39 mouse cellular contexts compared by ENCODE assay signal in genomic region chr2:152493151-152493550, GRCm38 (mm10). TPM values are rescaled to one million over a fixed set of nuclear protein-coding genes. Genes with fewer than 3 reads are reported as not detected.
DNase-seq lines count a peak whose midpoint lies in the region; ATAC-seq and TF ChIP-seq lines count a peak whose summit lies in the region.
"Had no signal": no experiment of that assay in that cellular context is flagged by ENCODE, and none has a peak within 500 bp of the region (broad histone marks: within the 10 kb centered on the region; RNA-seq: fewer than 3 reads in every experiment).

No protein-coding gene starts in this region.

- TF ChIP-seq EP300 in ES-Bruce4 (IDR thresholded peaks at IDR 0.05; ENCODE audit: insufficient read depth, low read depth, low read length), result no peak

- no peak overlapping the region for H3K4me3 ChIP-seq in lung, embryonic 14.5 days (ENCODE audit: low read depth, low read length)
- H3K4me3 ChIP-seq in ES-Bruce4 (ENCODE audit: low read depth, low read length), result no peak overlapping the region
- no peak overlapping the region for H3K4me3 ChIP-seq in forebrain, embryonic 11.5 days (ENCODE audit: low read depth, low read length)
- H3K4me3 ChIP-seq: forebrain, embryonic 13.5 days; heart, adult 2 months; heart, embryonic 12.5 days; kidney, embryonic 15.5 days; layer of hippocampus, adult 2 months; left cerebral cortex, adult 2 months; limb, embryonic 12.5 days; megakaryocyte, embryonic 14.5 days; midbrain, embryonic 12.5 days; stomach, embryonic 15.5 days had no signal

- WGBS in lung, embryonic 14.5 days, result 72% methylated on average over 6 of the region's 6 CpGs
- WGBS in forebrain, embryonic 11.5 days, result 78% methylated on average over 6 of the region's 6 CpGs

- TF ChIP-seq POLR2A in ES-Bruce4 (IDR thresholded peaks at IDR 0.05; ENCODE audit: insufficient read depth, low read length), result no peak

- H3K27me3 ChIP-seq in lung, embryonic 14.5 days (ENCODE audit: insufficient read depth, low read length), result no peaks in the 10 kb centered on the region
- no peaks in the 10 kb centered on the region for H3K27me3 ChIP-seq in ES-Bruce4 (ENCODE audit: control insufficient read depth, insufficient read depth, low read length, poor library complexity, severe bottlenecking)
- H3K27me3 ChIP-seq in Patski, result no peaks in the 10 kb centered on the region
- H3K27me3 ChIP-seq in forebrain, embryonic 11.5 days (ENCODE audit: control insufficient read depth, insufficient read depth, low read length), result no peaks in the 10 kb centered on the region
- H3K27me3 ChIP-seq: forebrain, embryonic 13.5 days; heart, embryonic 12.5 days; kidney, embryonic 15.5 days; limb, embryonic 12.5 days; midbrain, embryonic 12.5 days; stomach, embryonic 15.5 days had no signal

- no peaks in the 10 kb centered on the region for H3K4me1 ChIP-seq in lung, embryonic 14.5 days (ENCODE audit: insufficient read depth)
- no peaks in the 10 kb centered on the region for H3K4me1 ChIP-seq in ES-Bruce4 (ENCODE audit: control insufficient read depth, insufficient read depth, low read length)
- no peaks in the 10 kb centered on the region for H3K4me1 ChIP-seq in forebrain, embryonic 11.5 days (replicated peaks; ENCODE audit: control insufficient read depth, insufficient read depth, low read length)
- H3K4me1 ChIP-seq: forebrain, embryonic 13.5 days; heart, embryonic 12.5 days; kidney, embryonic 15.5 days; limb, embryonic 12.5 days; midbrain, embryonic 12.5 days; stomach, embryonic 15.5 days had no signal

- no peak for DNase-seq in lung, embryonic 14.5 days
- DNase-seq in lung, postnatal 14 days, result no peak
- no peak for DNase-seq in Patski (ENCODE audit: low read depth, low spot score)
- no peak for DNase-seq in thymus, postnatal 14 days
- no peak for DNase-seq in heart, adult 18-20 months
- DNase-seq in forebrain, embryonic 11.5 days (ENCODE audit: low spot score), result no peak
- DNase-seq: adrenal gland, postnatal 36 days; cerebellum, adult 18-20 months; cerebellum, postnatal 14 days; gastrocnemius, postnatal 25 days; heart, adult 2 months; heart, postnatal 4 days; kidney, adult 11 months; kidney, postnatal 36 days; liver, postnatal 0 days; thymus, postnatal 25 days had no signal

- no peak overlapping the region for H3K27ac ChIP-seq in lung, embryonic 14.5 days (ENCODE audit: low read depth)
- H3K27ac ChIP-seq in ES-Bruce4 (ENCODE audit: insufficient read depth, low read length), result no peak overlapping the region
- no peak overlapping the region for H3K27ac ChIP-seq in forebrain, embryonic 11.5 days (ENCODE audit: low read depth, low read length)
- H3K27ac ChIP-seq: forebrain, embryonic 13.5 days; heart, adult 2 months; hindbrain, embryonic 14.5 days; kidney, embryonic 15.5 days; layer of hippocampus, adult 2 months; left cerebral cortex, adult 2 months; limb, embryonic 12.5 days; midbrain, embryonic 12.5 days; stomach, embryonic 15.5 days had no signal

- in situ Hi-C loops in Patski (cut with MboI; ENCODE audit: low pct_unique_long_range_greater_than_20kb), result no loop called here

- H3K36me3 ChIP-seq in lung, embryonic 14.5 days (ENCODE audit: insufficient read depth), result no peaks in the 10 kb centered on the region
- no peaks in the 10 kb centered on the region for H3K36me3 ChIP-seq in ES-Bruce4 (ENCODE audit: control insufficient read depth, insufficient read depth, low read length, poor library complexity, severe bottlenecking)
- H3K36me3 ChIP-seq in forebrain, embryonic 11.5 days (ENCODE audit: control insufficient read depth, insufficient read depth, low read length), result no peaks in the 10 kb centered on the region
- H3K36me3 ChIP-seq: heart, embryonic 12.5 days; kidney, embryonic 15.5 days; limb, embryonic 12.5 days; midbrain, embryonic 12.5 days; stomach, embryonic 15.5 days had no signal

- CTCF ChIA-PET in Patski (lab: Charles Lee), result interaction anchor here (1.1 kb wide), 1 partner anchor 41 kb away, joined by 4 read pairs; no protein-coding TSS in a partner anchor

- POLR2A ChIA-PET in Patski (lab: Charles Lee), result no interaction called here

- no peak overlapping the region for H3K9ac ChIP-seq in lung, embryonic 14.5 days
- H3K9ac ChIP-seq in ES-Bruce4 (ENCODE audit: low read depth, poor library complexity, severe bottlenecking), result no peak overlapping the region
- no peak overlapping the region for H3K9ac ChIP-seq in forebrain, embryonic 11.5 days (ENCODE audit: low read length)
- H3K9ac ChIP-seq: forebrain, embryonic 13.5 days; heart, embryonic 12.5 days; hindbrain, embryonic 14.5 days; kidney, embryonic 15.5 days; limb, embryonic 12.5 days; liver, postnatal 0 days; midbrain, embryonic 12.5 days; stomach, embryonic 15.5 days had no signal

- no peak for ATAC-seq in lung, embryonic 14.5 days (ENCODE audit: insufficient read depth)
- no peak for ATAC-seq in Patski
- no peak for ATAC-seq in forebrain, embryonic 11.5 days (replicated peaks; ENCODE audit: low FRiP score)
- ATAC-seq: forebrain, embryonic 13.5 days; inflammation-experienced regulatory T-cells, adult 6 months; liver, postnatal 0 days had no signal

- H3K9me3 ChIP-seq in lung, embryonic 14.5 days (ENCODE audit: low read depth, low read length), result no peaks in the 10 kb centered on the region
- no peaks in the 10 kb centered on the region for H3K9me3 ChIP-seq in ES-Bruce4 (replicated peaks; ENCODE audit: control insufficient read depth, insufficient read depth, low read length, poor library complexity, severe bottlenecking)
- no peaks in the 10 kb centered on the region for H3K9me3 ChIP-seq in forebrain, embryonic 11.5 days (ENCODE audit: control insufficient read depth, low read length)
- H3K9me3 ChIP-seq: forebrain, embryonic 13.5 days; heart, embryonic 12.5 days; kidney, embryonic 15.5 days; limb, embryonic 12.5 days; midbrain, embryonic 12.5 days; stomach, embryonic 15.5 days had no signal

- TF ChIP-seq CTCF in lung, embryonic 14.5 days (IDR thresholded peaks at IDR 0.05; ENCODE audit: low read depth), result 0 out of 2 replicates have a peak, but pooled peaks have one; percentile 22
- TF ChIP-seq CTCF in ES-Bruce4 (IDR thresholded peaks at IDR 0.05; ENCODE audit: low read depth, low read length) (peak; percentile 36), Patski (IDR thresholded peaks at IDR 0.05) (peak; percentile 37)

- H3K4me2 ChIP-seq in lung, embryonic 14.5 days, result no peak overlapping the region
- H3K4me2 ChIP-seq in forebrain, embryonic 11.5 days (ENCODE audit: low read depth, low read length, severe bottlenecking), result no peak overlapping the region
- H3K4me2 ChIP-seq: forebrain, embryonic 13.5 days; heart, embryonic 12.5 days; hindbrain, embryonic 14.5 days; kidney, embryonic 15.5 days; limb, embryonic 12.5 days; liver, embryonic 11.5 days; midbrain, embryonic 12.5 days; stomach, embryonic 15.5 days had no signal

RNA-seq across cellular contexts. Expression of gene Defb22, which starts 3.2 kb away (rescaled TPM):
- not detected in 2 replicates for polyA plus RNA-seq in lung, embryonic 14.5 days (2014; fragmentation: Nextera tagmentation; extraction: Ambion mirVana)
- not detected in 2 replicates for polyA plus RNA-seq in ES-Bruce4 (2011; ENCODE audit: insufficient read depth, insufficient read length, low read depth, missing spikeins)
- polyA plus RNA-seq in Patski (2021), result not detected
- total RNA-seq in heart, adult 18-20 months (2021), result not detected
- not detected in 2 replicates for polyA plus RNA-seq in forebrain, embryonic 11.5 days (2014; fragmentation: Nextera tagmentation; extraction: Ambion mirVana)
- total RNA-seq: adrenal gland, adult 18-20 months; adrenal gland, postnatal 36 days; gastrocnemius, adult 18-20 months; gastrocnemius, postnatal 25 days; heart, adult 2 months; heart, postnatal 4 days; layer of hippocampus, adult 2 months; layer of hippocampus, postnatal 14 days; left cerebral cortex, adult 2 months; left cerebral cortex, postnatal 25 days had no signal
- polyA plus RNA-seq: brain, embryonic 14.5 days; cortical plate, adult 2 months; embryonic facial prominence, embryonic 14.5 days; forebrain, embryonic 13.5 days; heart, adult 2 months; heart, embryonic 12.5 days; heart, postnatal 0 days; hindbrain, embryonic 14.5 days; inflammation-experienced regulatory T-cells, adult 6 months; kidney, embryonic 15.5 days; limb, embryonic 12.5 days; liver, embryonic 11.5 days; liver, postnatal 0 days; midbrain, embryonic 12.5 days; neural tube, embryonic 14.5 days; small intestine, adult 2 months; stomach, embryonic 15.5 days had no signal

RNA-seq across cellular contexts. Expression of gene Defb20, which starts 16.3 kb away (rescaled TPM):
- not detected in 2 replicates for polyA plus RNA-seq in lung, embryonic 14.5 days (2014; fragmentation: Nextera tagmentation; extraction: Ambion mirVana)
- polyA plus RNA-seq in ES-Bruce4 (2011; ENCODE audit: insufficient read depth, insufficient read length, low read depth, missing spikeins) (not detected in 2 replicates), Patski (2021) (not detected)
- not detected for total RNA-seq in heart, adult 18-20 months (2021)
- not detected in 2 replicates for polyA plus RNA-seq in forebrain, embryonic 11.5 days (2014; fragmentation: Nextera tagmentation; extraction: Ambion mirVana)
- total RNA-seq: adrenal gland, adult 18-20 months; adrenal gland, postnatal 36 days; gastrocnemius, adult 18-20 months; gastrocnemius, postnatal 25 days; heart, adult 2 months; heart, postnatal 4 days; layer of hippocampus, adult 2 months; layer of hippocampus, postnatal 14 days; left cerebral cortex, adult 2 months; left cerebral cortex, postnatal 25 days had no signal
- polyA plus RNA-seq: brain, embryonic 14.5 days; embryonic facial prominence, embryonic 14.5 days; forebrain, embryonic 13.5 days; heart, adult 2 months; heart, embryonic 12.5 days; heart, postnatal 0 days; hindbrain, embryonic 14.5 days; inflammation-experienced regulatory T-cells, adult 6 months; kidney, embryonic 15.5 days; limb, embryonic 12.5 days; liver, embryonic 11.5 days; liver, postnatal 0 days; midbrain, embryonic 12.5 days; neural tube, embryonic 14.5 days; small intestine, adult 2 months; stomach, embryonic 15.5 days had no signal

RNA-seq across cellular contexts. Expression of gene Defb26, which starts 18.3 kb away (rescaled TPM):
- not detected in 2 replicates for polyA plus RNA-seq in lung, embryonic 14.5 days (2014; fragmentation: Nextera tagmentation; extraction: Ambion mirVana)
- polyA plus RNA-seq in ES-Bruce4 (2011; ENCODE audit: insufficient read depth, insufficient read length, low read depth, missing spikeins) (not detected in 2 replicates), Patski (2021) (not detected)
- not detected for total RNA-seq in heart, adult 18-20 months (2021)
- polyA plus RNA-seq in forebrain, embryonic 11.5 days (2014; fragmentation: Nextera tagmentation; extraction: Ambion mirVana), result not detected in 2 replicates
- total RNA-seq: adrenal gland, adult 18-20 months; adrenal gland, postnatal 36 days; gastrocnemius, adult 18-20 months; gastrocnemius, postnatal 25 days; heart, adult 2 months; heart, postnatal 4 days; layer of hippocampus, adult 2 months; layer of hippocampus, postnatal 14 days; left cerebral cortex, adult 2 months; left cerebral cortex, postnatal 25 days had no signal
- polyA plus RNA-seq: brain, embryonic 14.5 days; cortical plate, adult 2 months; embryonic facial prominence, embryonic 14.5 days; forebrain, embryonic 13.5 days; heart, adult 2 months; heart, embryonic 12.5 days; heart, postnatal 0 days; hindbrain, embryonic 14.5 days; inflammation-experienced regulatory T-cells, adult 6 months; kidney, embryonic 15.5 days; limb, embryonic 12.5 days; liver, embryonic 11.5 days; liver, postnatal 0 days; midbrain, embryonic 12.5 days; neural tube, embryonic 14.5 days; small intestine, adult 2 months; stomach, embryonic 15.5 days had no signal

RNA-seq across cellular contexts. Expression of gene Defb28, which starts 24.9 kb away (rescaled TPM):
- not detected in 2 replicates for polyA plus RNA-seq in lung, embryonic 14.5 days (2014; fragmentation: Nextera tagmentation; extraction: Ambion mirVana)
- polyA plus RNA-seq in ES-Bruce4 (2011; ENCODE audit: insufficient read depth, insufficient read length, low read depth, missing spikeins), result not detected in 2 replicates
- polyA plus RNA-seq in Patski (2021), result 0.22 TPM
- not detected for total RNA-seq in heart, adult 18-20 months (2021)
- polyA plus RNA-seq in forebrain, embryonic 11.5 days (2014; fragmentation: Nextera tagmentation; extraction: Ambion mirVana), result not detected in 2 replicates
- total RNA-seq: adrenal gland, adult 18-20 months; adrenal gland, postnatal 36 days; gastrocnemius, adult 18-20 months; gastrocnemius, postnatal 25 days; heart, adult 2 months; heart, postnatal 4 days; layer of hippocampus, adult 2 months; layer of hippocampus, postnatal 14 days; left cerebral cortex, adult 2 months; left cerebral cortex, postnatal 25 days had no signal
- polyA plus RNA-seq: brain, embryonic 14.5 days; cortical plate, adult 2 months; embryonic facial prominence, embryonic 14.5 days; forebrain, embryonic 13.5 days; heart, adult 2 months; heart, embryonic 12.5 days; heart, postnatal 0 days; hindbrain, embryonic 14.5 days; inflammation-experienced regulatory T-cells, adult 6 months; limb, embryonic 12.5 days; liver, embryonic 11.5 days; liver, postnatal 0 days; midbrain, embryonic 12.5 days; neural tube, embryonic 14.5 days; small intestine, adult 2 months; stomach, embryonic 15.5 days had no signal

RNA-seq across cellular contexts. Expression of gene Defb23, which starts 28.7 kb away (rescaled TPM):
- polyA plus RNA-seq in lung, embryonic 14.5 days (2014; fragmentation: Nextera tagmentation; extraction: Ambion mirVana), result not detected in 2 replicates
- polyA plus RNA-seq in ES-Bruce4 (2011; ENCODE audit: insufficient read depth, insufficient read length, low read depth, missing spikeins) (not detected in 2 replicates), Patski (2021) (not detected)
- not detected for total RNA-seq in heart, adult 18-20 months (2021)
- polyA plus RNA-seq in forebrain, embryonic 11.5 days (2014; fragmentation: Nextera tagmentation; extraction: Ambion mirVana), result not detected in 2 replicates
- total RNA-seq: adrenal gland, adult 18-20 months; adrenal gland, postnatal 36 days; gastrocnemius, adult 18-20 months; gastrocnemius, postnatal 25 days; heart, adult 2 months; heart, postnatal 4 days; layer of hippocampus, adult 2 months; layer of hippocampus, postnatal 14 days; left cerebral cortex, adult 2 months; left cerebral cortex, postnatal 25 days had no signal
- polyA plus RNA-seq: brain, embryonic 14.5 days; cortical plate, adult 2 months; embryonic facial prominence, embryonic 14.5 days; forebrain, embryonic 13.5 days; heart, adult 2 months; heart, embryonic 12.5 days; heart, postnatal 0 days; hindbrain, embryonic 14.5 days; inflammation-experienced regulatory T-cells, adult 6 months; limb, embryonic 12.5 days; liver, embryonic 11.5 days; liver, postnatal 0 days; midbrain, embryonic 12.5 days; neural tube, embryonic 14.5 days; small intestine, adult 2 months; stomach, embryonic 15.5 days had no signal
